Mouse (Mus musculus) MEL (cell line): Measurements from ENCODE around the gene Gm20422.

ENCODE experiments used
- KAT2A ChIP-seq: conservative IDR thresholded peaks from 2 replicates; pipeline ENCODE4 v1.6.1; 2012; ENCODE audit warnings: low read depth, low read length, improper control_type of control experiment, inconsistent platforms
- POLR2A ChIP-seq, 2 experiments: IDR thresholded peaks; 2 replicates each; pipeline ENCODE4 v1.6.1; 2011 to 2012; ENCODE audit warnings: low read length in 2 of 2, mild to moderate bottlenecking in 2 of 2, control low read depth in 1 of 2, improper control_type of control experiment in 1 of 2, low read depth in 1 of 2, moderate library complexity in 1 of 2; ENCODE audit not compliant: control insufficient read depth in 1 of 2, insufficient read depth in 1 of 2, poor library complexity in 1 of 2

GRCm38 (mm10) chr8:69809820-69810219 is 35.1 kb upstream of the Gm20422 start:
- TF ChIP-seq KAT2A (no peak), POLR2A (IDR thresholded peaks at IDR 0.05; ENCODE audit: control insufficient read depth in 1 of 2, insufficient read depth in 1 of 2, low read depth in 1 of 2, low read length in 2 of 2, poor library complexity in 1 of 2) (no peak)
